Mouse (Mus musculus): ENCODE results near the gene Spaca4.
A peak's percentile ranks its signal among the peaks of the same experiment; 100 is the strongest.

The Spaca4 gene

DNA sequence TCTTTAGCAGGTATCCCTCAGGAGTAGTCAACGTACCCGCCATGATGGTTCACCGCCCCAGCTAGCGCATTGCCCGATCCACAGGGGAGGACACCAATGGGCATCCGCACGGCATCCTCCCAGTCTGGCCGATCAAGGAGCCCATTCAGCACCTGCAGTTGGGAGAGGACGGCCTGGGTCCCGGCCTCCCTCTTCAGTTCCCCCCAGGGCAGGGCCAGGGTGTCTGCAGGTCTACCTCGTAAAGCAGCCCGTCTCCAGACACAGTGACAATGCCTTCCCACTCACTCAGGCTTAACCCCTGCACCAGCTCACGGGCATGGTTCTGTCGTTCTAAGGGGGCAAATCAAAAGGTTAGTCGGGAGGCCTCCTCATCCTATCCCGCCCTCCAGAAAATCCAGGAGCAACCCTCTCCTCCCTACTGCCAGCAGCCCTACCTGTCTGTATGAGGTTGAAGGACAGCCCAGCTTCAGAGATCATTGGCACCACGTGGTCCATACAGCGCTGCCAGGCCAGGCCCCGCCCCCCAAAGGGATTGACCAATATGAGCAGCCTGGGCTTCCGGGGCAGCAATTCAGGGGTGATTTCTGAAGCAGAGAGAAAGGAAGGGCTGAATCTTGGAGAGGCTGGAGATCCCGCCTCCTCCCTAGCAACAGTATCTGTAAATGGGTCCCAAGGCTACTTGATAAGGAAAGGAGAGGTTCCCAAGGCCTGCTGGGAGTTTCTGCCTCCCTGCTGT lies 13.4 kb downstream of the Spaca4 start:
- no peak for DNase-seq (ENCODE audit: low read depth, low spot score)
- H3K36me3 ChIP-seq (ENCODE audit: control insufficient read depth, insufficient read depth, low read length, poor library complexity, severe bottlenecking): peaks cover 9% of the 10 kb centered on the region

DNA sequence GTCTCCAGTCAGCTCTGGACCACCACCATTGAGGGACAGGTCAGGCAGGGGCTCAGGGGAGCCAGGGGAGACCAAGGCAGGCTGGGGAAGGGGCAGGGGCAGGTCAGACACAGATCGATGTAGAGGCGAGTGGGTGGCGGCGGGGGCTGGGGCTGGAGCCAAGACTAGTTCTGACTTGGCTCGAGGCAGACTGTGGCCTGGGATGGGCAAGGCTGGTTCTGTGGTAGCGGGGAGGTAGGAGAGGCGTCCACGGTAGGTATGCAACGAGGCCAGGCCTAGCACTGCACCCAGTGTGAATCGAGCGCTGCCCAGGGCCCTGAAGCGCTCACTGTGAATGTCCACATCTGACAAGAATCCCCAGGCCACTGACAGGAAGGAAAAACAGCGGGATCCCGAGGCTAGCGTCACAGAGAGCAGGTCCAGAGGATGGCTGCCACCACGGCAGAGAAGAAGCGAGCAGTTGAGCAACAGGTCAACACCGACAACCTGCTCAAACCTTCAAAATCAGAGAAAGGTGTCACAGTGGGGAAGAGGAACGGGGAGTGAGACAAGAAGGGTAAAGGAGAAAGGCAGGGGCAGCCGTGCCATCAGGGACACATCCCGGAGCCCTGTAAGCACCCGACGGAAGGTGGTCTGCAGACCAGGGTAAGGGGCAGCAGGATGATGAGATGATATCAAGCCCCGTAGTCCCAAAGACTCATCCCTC lies 14.1 kb downstream of the Spaca4 start:
- H3K36me3 ChIP-seq (ENCODE audit: control insufficient read depth, insufficient read depth, low read length, poor library complexity, severe bottlenecking): peaks cover 9% of the 10 kb centered on the region
- DNase-seq (ENCODE audit: low read depth, low spot score): no peak
- no peaks in the 10 kb centered on the region for H3K27me3 ChIP-seq (ENCODE audit: control insufficient read depth, insufficient read depth, low read length, poor library complexity, severe bottlenecking)

More for the DNA sequence above, 13.4 kb downstream of the Spaca4 start:
- H3K27me3 ChIP-seq (ENCODE audit: control insufficient read depth, insufficient read depth, low read length, poor library complexity, severe bottlenecking): no peaks in the 10 kb centered on the region

DNA sequence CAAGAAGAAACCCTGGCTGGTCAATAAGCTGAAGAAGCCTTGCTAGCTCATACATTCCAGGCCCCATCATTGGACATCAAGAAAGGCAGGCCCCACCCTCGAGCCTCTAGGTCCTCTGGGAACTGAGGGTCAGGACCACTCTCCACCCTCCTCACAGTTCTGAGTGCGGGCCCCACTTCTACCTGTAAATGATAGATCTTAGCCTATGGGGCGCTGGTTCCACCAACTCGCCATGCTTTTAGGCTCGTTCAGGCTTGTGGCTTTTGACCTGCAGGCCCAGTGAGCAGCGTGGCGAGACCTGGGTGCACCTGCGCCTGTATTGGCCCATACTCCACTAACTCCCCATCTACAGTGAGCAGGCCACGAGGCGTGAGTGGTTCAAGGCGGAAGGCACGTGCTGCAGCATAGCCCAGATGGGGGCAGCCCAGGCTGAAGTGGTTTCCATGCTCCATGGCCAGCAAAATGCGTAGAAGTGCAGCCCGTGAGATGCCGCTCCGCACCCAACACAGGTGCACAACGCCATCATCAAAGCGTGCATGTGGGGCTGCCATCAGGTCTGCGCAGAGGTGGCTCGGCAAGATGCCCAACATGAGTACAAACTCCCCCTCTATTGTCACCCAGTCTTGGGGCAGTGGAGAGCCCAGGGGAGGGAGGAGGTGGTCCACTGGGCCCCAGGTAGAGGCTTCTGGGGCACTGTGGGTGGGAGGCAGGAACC lies 15.0 kb downstream of the Spaca4 start:
- no peak for DNase-seq (ENCODE audit: low read depth, low spot score)
- no peaks in the 10 kb centered on the region for H3K27me3 ChIP-seq (ENCODE audit: control insufficient read depth, insufficient read depth, low read length, poor library complexity, severe bottlenecking)
- peaks cover 9% of the 10 kb centered on the region for H3K36me3 ChIP-seq (ENCODE audit: control insufficient read depth, insufficient read depth, low read length, poor library complexity, severe bottlenecking)

DNA sequence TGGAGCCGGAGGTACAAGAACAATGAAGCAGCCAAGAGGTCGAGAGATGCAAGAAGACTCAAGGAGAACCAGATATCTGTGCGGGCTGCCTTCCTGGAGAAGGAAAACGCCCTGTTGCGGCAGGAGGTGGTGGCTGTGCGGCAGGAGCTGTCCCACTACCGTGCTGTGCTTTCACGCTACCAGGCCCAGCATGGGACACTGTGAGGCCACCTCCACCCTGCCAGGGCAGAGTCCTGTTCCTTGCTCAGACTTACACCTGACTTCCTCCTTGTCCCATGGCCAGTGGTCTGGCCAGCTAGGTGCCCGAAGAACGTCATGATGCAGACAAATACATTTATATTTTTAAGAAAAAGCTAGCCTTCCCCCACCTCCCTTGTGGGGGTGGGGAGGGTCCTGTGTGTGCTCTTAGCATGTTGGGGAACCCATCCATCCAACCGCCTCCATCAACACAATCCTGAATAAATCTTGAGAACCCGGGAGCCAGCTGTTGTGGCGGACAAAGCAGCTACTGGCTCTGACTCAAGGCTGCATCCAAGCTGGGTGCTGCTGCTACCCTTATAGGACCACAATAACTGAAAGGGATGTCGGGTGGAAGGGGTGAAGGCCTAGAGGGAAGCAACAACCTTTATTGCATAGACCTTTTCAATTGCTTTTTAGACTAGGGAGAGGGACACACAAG lies 15.8 kb downstream of the Spaca4 start:
- DNase-seq (ENCODE audit: low read depth, low spot score): no peak
- Histone ChIP-seq H3K36me3 (ENCODE audit: control insufficient read depth, insufficient read depth, low read length, poor library complexity, severe bottlenecking) (peaks cover 9% of the 10 kb centered on the region), H3K27me3 (ENCODE audit: control insufficient read depth, insufficient read depth, low read length, poor library complexity, severe bottlenecking) (no peaks in the 10 kb centered on the region)

DNA sequence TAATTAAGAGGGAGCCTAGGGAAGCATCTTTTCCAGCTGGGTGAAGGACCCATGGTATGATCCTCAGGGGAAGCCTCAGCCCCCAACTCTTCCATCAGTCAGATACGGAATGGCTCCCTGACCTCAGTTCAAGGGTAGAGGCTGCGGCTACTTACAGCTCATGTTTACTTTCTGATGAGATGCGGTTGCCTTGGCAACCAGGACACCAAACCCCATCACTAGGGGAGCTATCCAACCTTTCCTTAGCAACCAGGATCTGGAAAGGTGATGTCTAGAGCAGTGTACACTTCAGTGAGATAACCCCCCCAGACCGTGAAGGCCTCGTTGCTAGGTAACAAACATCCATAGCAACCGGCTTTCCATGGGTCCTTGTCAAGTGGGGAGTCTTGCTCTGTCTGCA lies 16.6 kb downstream of the Spaca4 start:
- peaks cover 9% of the 10 kb centered on the region for H3K36me3 ChIP-seq (ENCODE audit: control insufficient read depth, insufficient read depth, low read length, poor library complexity, severe bottlenecking)
- DNase-seq (ENCODE audit: low read depth, low spot score): peak; percentile 43

DNA sequence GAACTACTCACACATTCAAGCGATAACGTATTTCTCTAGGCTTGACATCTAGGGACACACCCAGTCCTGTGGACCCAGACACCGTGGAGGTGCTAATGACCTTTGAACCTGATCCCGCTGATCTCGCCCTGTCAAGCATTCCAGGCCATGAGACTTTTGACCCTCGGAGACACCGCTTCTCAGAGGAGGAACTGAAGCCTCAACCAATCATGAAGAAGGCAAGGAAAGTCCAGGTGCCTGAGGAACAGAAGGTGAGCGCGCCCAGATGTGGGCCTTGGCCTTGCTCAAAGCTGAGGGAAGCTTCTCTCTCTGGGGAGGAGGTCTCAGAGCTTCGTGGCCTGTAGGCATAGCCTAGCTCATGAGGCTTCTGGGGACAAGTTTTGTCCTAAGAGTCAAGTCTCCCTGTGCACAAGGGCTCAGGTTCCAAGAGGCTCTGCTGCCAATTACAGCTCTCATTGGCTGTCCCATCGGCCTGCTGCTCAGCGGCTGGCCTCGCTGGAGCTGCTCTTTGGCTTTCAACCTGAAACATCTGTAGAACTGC lies 17.3 kb downstream of the Spaca4 start:
- H3K36me3 ChIP-seq (ENCODE audit: control insufficient read depth, insufficient read depth, low read length, poor library complexity, severe bottlenecking): peaks cover 8% of the 10 kb centered on the region
- DNase-seq (ENCODE audit: low read depth, low spot score): no peak
- H3K27me3 ChIP-seq (ENCODE audit: control insufficient read depth, insufficient read depth, low read length, poor library complexity, severe bottlenecking): no peaks in the 10 kb centered on the region

More for the DNA sequence above, 16.6 kb downstream of the Spaca4 start:
- no peaks in the 10 kb centered on the region for H3K27me3 ChIP-seq (ENCODE audit: control insufficient read depth, insufficient read depth, low read length, poor library complexity, severe bottlenecking)

DNA sequence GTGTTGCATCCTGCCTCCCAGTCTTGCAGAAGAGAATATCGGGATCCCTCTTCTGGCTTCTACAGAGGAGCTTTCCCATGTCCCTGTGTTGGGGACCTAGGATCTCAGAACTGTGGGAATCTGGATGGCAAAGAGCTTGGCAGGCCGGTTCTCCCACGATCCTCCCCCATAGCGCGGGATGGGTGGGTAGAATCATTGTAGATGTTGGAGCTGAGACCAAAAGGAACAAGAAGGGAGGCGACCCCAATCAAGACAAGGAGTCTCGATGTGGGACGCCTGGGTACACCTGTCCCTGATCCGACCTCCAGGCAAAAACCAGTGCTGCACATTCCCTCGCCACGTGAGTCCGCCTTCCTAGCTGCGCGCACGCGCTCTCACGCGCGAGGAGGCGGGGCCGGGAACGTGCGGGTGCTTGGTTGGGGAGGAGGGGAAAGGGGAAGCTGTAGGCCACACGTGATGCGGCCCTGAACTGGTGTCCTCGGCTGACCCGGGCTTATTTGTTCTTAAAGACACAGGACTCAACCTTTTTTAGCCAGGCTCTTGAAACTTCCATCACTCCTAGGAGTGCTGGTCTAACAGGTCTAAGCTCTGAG lies 18.1 kb downstream of the Spaca4 start:
- Histone ChIP-seq H3K27me3 (ENCODE audit: control insufficient read depth, insufficient read depth, low read length, poor library complexity, severe bottlenecking) (no peaks in the 10 kb centered on the region), H3K36me3 (ENCODE audit: control insufficient read depth, insufficient read depth, low read length, poor library complexity, severe bottlenecking) (peaks cover 5% of the 10 kb centered on the region)
- peak; percentile 96 for DNase-seq (ENCODE audit: low read depth, low spot score)

DNA sequence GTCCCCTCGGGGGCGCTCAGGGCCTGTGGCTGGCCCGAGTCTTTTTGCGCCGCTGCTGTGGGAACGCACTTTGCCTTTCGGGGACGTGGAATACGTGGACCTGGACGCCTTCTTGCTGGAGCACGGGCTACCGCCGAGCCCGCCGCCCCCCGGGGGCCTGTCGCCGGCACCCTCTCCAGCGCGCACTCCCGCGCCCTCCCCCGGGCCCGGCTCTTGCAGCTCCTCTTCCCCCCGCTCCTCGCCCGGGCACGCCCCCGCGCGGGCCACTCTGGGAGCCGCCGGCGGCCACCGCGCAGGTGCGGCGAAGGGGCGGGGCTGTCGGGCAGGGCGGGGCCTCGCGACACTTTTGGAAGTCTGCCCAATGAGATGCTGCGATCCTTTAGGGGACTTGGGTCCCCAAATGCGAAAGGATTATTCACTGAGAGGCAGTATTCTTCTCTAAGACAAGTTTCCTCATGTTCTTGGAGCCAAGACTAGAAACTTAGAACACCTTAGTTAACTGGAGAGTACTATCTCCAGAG lies 18.8 kb downstream of the Spaca4 start:
- Histone ChIP-seq H3K27me3 (ENCODE audit: control insufficient read depth, insufficient read depth, low read length, poor library complexity, severe bottlenecking) (no peaks in the 10 kb centered on the region), H3K36me3 (ENCODE audit: control insufficient read depth, insufficient read depth, low read length, poor library complexity, severe bottlenecking) (peaks cover 3% of the 10 kb centered on the region; the same call in 1 of the 2 replicates)
- DNase-seq (ENCODE audit: low read depth, low spot score): peak; percentile 90

DNA sequence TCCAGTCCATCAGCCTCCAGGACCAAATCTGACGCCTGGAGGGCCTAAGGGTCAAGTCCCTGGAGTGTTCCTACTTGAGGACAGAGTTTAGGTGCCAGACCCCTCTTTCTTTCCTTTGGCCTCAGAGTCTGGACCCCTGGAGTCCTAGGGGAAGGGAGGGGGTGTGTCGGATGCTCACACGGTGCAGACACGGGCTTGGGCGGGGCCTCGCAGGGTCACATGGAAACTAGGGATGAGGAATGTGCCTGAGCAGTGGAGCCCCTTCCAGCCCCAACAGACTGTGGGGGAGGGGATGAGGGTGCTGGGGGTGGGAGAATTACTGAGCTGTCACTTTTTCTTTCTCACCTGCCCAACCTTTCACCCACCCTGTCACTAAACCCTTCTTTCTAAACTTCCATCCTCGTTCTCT lies 19.7 kb downstream of the Spaca4 start:
- DNase-seq (ENCODE audit: low read depth, low spot score): peak; percentile 32
- peaks cover 3% of the 10 kb centered on the region; the same call in 1 of the 2 replicates for H3K36me3 ChIP-seq (ENCODE audit: control insufficient read depth, insufficient read depth, low read length, poor library complexity, severe bottlenecking)
- no peaks in the 10 kb centered on the region for H3K27me3 ChIP-seq (ENCODE audit: control insufficient read depth, insufficient read depth, low read length, poor library complexity, severe bottlenecking)

DNA sequence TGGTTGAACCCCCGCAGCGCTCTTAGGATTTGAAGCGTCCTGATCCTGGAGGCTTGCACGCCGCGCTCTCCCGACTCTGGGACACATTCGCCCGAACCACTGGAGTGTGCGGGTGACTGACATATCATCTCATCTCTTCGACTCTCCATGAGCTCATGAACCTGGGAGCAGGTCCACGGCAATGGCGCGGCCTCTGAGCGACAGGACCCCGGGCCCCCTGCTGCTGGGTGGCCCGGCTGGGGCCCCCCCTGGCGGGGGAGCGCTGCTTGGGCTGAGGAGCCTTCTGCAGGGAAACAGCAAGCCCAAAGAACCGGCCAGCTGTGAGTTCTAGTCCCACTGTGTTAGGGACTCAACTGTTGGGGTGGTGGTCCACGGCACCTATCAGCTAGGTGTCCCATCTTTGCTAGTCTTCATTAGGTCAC lies 20.2 kb downstream of the Spaca4 start:
- no peak for DNase-seq (ENCODE audit: low read depth, low spot score)
- peaks cover under 1% of the 10 kb centered on the region; the same call in 1 of the 2 replicates for H3K36me3 ChIP-seq (ENCODE audit: control insufficient read depth, insufficient read depth, low read length, poor library complexity, severe bottlenecking)

DNA sequence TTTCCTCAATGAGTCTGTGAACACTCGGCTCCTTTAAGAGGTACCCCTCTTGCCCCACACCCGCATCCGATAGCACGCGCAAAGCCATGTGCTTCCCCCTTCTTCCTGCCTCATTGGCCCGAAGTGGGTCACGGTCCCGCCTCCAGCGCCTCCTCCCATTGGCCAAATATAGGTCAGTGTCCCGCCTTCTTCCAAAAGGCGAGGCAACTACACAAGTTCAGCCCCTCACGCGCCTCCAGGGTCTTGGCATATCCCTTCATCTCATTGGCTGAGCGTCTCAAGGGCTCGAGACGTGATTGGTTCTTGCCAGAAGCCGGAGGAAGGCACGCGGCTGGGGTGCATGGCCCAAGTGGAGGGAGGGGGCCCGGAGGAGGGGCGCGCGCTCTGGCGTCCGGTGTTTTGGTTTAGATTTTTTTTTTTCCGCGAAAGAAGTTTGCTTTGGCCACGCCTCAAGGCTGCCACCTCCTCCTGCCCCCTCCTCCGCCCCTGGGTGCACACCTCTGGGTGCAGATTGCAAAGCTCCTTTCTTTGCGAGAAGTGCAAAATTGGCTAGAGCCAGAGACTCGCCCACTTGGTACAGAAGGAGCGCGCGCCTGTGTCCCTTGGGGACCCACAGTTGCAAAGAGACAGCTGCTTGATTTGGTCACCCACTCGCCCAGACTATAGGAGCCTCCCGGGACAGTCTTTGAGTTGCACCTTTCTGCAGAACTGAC lies 20.7 kb downstream of the Spaca4 start, which contains the start of gene Dbp:
TSS of gene Dbp (plus strand) at position 359 of the 713 bp plus-strand sequence.
- H3K36me3 ChIP-seq (ENCODE audit: control insufficient read depth, insufficient read depth, low read length, poor library complexity, severe bottlenecking): no peaks in the 10 kb centered on the region
- DNase-seq (ENCODE audit: low read depth, low spot score): peak; percentile 99
- no peaks in the 10 kb centered on the region for H3K27me3 ChIP-seq (ENCODE audit: control insufficient read depth, insufficient read depth, low read length, poor library complexity, severe bottlenecking)

More for the DNA sequence above, 20.2 kb downstream of the Spaca4 start:
- H3K27me3 ChIP-seq (ENCODE audit: control insufficient read depth, insufficient read depth, low read length, poor library complexity, severe bottlenecking): no peaks in the 10 kb centered on the region

DNA sequence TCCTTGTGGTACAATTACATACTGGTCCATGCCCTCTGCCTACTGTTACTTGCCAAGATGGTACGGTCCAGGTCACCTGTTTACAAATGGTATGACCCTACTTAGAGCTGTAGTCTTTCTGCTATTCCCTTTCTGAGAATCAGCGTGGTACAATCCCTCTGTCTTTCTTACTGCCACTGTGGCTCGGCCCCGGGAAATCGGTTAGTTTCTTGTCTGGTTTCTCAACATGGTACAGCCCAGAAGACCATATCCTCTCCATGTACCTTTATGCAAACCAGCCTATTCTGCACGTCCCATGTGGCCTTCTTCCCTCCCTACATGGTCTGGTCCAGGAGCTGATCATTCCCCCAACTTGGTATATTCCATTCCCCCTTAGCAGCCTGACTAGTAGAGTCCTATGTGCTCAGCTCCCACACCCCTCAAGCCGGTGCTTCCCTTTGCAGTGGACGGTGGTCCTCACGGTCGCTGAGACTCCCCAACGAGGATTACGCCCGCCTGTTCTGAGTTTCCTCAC lies 21.5 kb downstream of the Spaca4 start:
- H3K36me3 ChIP-seq (ENCODE audit: control insufficient read depth, insufficient read depth, low read length, poor library complexity, severe bottlenecking): no peaks in the 10 kb centered on the region
- peak; percentile 79 for DNase-seq (ENCODE audit: low read depth, low spot score)
- H3K27me3 ChIP-seq (ENCODE audit: control insufficient read depth, insufficient read depth, low read length, poor library complexity, severe bottlenecking): no peaks in the 10 kb centered on the region

DNA sequence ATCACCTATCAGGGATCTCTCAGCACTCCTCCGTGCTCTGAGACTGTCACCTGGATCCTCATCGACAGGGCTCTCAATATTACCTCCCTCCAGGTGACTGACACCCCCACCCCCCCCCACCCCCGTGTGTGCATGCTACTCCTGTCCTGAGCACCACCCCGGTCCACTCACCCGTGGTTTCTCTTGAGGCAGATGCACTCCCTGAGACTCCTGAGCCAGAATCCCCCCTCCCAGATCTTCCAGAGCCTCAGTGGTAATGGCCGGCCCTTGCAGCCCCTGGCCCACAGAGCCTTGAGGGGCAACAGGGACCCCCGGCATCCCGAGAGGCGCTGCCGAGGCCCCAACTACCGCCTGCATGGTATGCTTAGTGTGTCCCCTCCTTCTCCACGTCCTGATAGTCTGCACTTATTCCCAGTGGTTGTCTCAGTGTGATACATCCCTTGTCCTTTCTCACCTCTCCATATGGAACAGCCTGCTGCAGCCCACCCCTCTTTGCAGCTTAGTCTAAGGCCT lies 22.0 kb downstream of the Spaca4 start:
- Histone ChIP-seq H3K36me3 (ENCODE audit: control insufficient read depth, insufficient read depth, low read length, poor library complexity, severe bottlenecking) (no peaks in the 10 kb centered on the region), H3K27me3 (ENCODE audit: control insufficient read depth, insufficient read depth, low read length, poor library complexity, severe bottlenecking) (no peaks in the 10 kb centered on the region)
- DNase-seq (ENCODE audit: low read depth, low spot score): no peak

Measured in splenic B cell, adult 2 months (primary cell).